Mouse (Mus musculus): ENCODE results near the gene Tcf20. TPM values are rescaled to one million over a fixed set of nuclear protein-coding genes. Genes with fewer than 3 reads are reported as not detected.

Gene Tcf20
- polyA plus RNA-seq (2017; shearing (Covaris generic)): 6.8 TPM

GRCm38 (mm10) chr15:82987732-82988112 is at the start of gene Tcf20:
Gene Tcf20, minus strand, starts transcription at chr15:82987872.

DNA sequence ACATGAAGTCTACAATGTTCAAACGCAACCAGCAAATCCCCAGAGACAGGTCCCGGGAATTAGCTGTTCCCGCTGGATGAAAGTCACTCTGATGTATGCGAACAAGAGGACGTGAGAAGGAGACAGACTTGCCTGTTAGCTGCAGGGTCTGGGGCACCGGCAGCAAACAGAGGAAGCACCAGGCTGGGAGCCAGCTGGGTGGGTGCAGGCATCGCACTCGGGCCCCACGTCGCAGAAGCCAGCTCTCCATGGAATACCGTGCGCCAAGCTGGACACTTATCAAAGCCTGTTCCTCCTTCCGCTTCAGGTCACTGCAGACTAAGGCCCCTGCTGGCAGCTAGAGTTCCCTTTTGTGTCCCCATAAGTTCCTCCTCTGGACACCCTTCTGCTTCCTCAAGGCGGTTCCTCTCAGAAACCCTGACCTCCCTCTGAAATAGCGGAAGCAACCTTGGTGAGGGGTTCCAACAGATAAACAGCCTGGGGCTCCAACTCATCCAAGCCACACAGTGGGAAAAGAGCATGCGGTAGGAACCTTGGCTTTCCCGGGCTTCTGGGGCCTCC is 45.4 kb upstream of the Tcf20 start, which contains the start of gene Nfam1:
Nfam1 (minus strand) TSS at position 326 of the 561 bp plus-strand sequence.

DNA sequence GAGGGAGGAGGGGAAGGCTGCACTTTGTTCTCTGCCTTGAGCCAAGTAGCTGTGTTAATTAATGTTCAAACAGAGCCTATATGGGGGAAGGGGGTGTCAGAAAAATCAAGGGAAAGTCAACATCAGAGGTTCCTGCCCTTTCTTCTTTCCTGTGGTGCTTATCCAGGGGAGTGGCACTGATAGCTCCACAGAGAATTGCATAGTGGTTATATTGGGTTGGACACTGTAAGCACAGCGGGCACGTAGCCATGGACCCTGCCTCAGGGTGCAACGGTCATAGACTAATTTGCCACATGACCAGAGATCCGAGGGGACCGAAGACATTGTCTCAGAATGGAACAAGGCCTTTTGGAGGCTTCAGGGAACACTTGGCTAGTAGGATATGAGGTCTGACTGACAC is 193.4 kb downstream of the Tcf20 start, which contains the start of gene Cyp2d26:
Cyp2d26 (minus strand) TSS at position 18 of the 400 bp plus-strand sequence.

DNA sequence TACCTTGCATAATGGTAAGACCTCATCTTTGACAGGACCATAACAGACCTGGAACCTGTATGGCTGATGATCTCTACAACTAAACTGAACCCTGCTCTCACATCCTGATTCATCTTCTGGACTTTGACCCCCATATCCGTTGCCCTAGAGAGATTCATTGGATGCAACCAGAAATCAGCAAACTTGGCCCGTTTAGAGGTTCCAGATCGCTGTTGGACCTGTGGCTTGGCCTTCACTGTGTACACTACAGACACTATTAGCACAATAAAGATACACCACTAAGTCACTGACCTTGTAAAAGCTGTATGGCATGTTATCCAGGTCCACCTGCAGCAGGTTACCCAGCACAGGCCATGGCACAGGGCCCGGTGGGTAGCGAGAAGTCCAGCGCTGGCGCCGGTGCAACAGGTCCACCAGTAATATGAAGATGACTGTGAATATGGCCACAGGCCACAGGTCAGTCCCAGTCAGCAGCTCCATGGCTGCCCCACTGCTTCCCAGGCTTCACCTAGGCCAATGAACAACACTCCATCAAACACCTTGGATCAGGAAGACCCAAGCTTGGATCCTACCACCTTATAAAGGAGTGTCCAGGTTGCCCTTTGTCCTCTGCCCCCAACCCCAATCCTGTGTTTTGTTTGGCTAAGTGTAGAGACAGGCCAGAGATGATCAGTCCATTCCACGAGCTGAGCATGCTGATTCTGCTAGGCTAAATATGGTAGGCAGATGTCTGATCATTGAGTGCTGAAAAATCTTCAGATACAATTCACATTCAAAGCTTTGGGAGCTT is 223.8 kb downstream of the Tcf20 start, which contains the start of gene Cyp2d40:
Cyp2d40 (minus strand) TSS at position 553 of the 790 bp plus-strand sequence.

Other genes with a start within 250 kb of the Tcf20 start
- not detected for gene Cyp2d40, start 223.7 kb downstream of the Tcf20 start, polyA plus RNA-seq (2017; shearing (Covaris generic))
- not detected for gene Cyp2d26, start 193.6 kb downstream of the Tcf20 start, polyA plus RNA-seq (2017; shearing (Covaris generic))
- 1.6 TPM for gene Nfam1, start 45.4 kb upstream of the Tcf20 start, polyA plus RNA-seq (2017; shearing (Covaris generic))
- 86.8 TPM for gene Serhl, start 101.6 kb upstream of the Tcf20 start, polyA plus RNA-seq (2017; shearing (Covaris generic))
- 103 TPM for gene Rrp7a, start 134.9 kb upstream of the Tcf20 start, polyA plus RNA-seq (2017; shearing (Covaris generic))
- 169 TPM for gene Poldip3, start 161.5 kb upstream of the Tcf20 start, polyA plus RNA-seq (2017; shearing (Covaris generic))
- 115 TPM for gene Cyb5r3, start 184.7 kb upstream of the Tcf20 start, polyA plus RNA-seq (2017; shearing (Covaris generic))